Mouse (Mus musculus) kidney, adult 2 months (tissue): Measurements from ENCODE around the gene Tmc4. TPM values are rescaled to one million over a fixed set of nuclear protein-coding genes. Genes with fewer than 3 reads are reported as not detected.

Experiments used
- DNase-seq: peaks from one replicate; pipeline ENCODE4 v3.0.0; 2021
- H3K27ac ChIP-seq: fragments of 200-500 bp; 2 replicates; pipeline ENCODE4 v1.5.1; 2012; ENCODE audit warnings: low read depth, low read length, control low read depth, inconsistent platforms; ENCODE audit not compliant: insufficient read depth
- H3K27me3 ChIP-seq: fragments of 200-500 bp; replicated peaks from 2 replicates; pipeline ENCODE4 v1.6.1; 2012; ENCODE audit warnings: mild to moderate bottlenecking, moderate library complexity, low read length, inconsistent platforms; ENCODE audit not compliant: control insufficient read depth, insufficient read depth
- H3K36me3 ChIP-seq: fragments of 200-500 bp; 2 replicates; pipeline ENCODE4 v1.6.1; 2012; ENCODE audit warnings: mild to moderate bottlenecking, moderate library complexity, low read length, inconsistent platforms; ENCODE audit not compliant: control insufficient read depth, insufficient read depth
- H3K4me1 ChIP-seq: fragments of 200-500 bp; 2 replicates; pipeline ENCODE4 v1.6.1; 2011; ENCODE audit warnings: low read length; ENCODE audit not compliant: control insufficient read depth, insufficient read depth
- H3K4me3 ChIP-seq: fragments of 200-500 bp; 2 replicates; pipeline ENCODE4 v1.5.1; 2011; ENCODE audit warnings: mild to moderate bottlenecking, low read depth, low read length, control low read depth; ENCODE audit not compliant: insufficient read depth
- CTCF ChIP-seq: fragments of 200-500 bp; conservative IDR thresholded peaks from 2 replicates; pipeline ENCODE4 v1.5.1; 2011; ENCODE audit warnings: low read depth, mild to moderate bottlenecking, control low read depth, low read length, moderate library complexity, mixed read lengths; ENCODE audit not compliant: insufficient read depth, insufficient read length
- POLR2A ChIP-seq: fragments of 200-500 bp; IDR thresholded peaks from one replicate; pipeline ENCODE4 v1.6.1; 2011; ENCODE audit warnings: low read depth, low read length, control low read depth
- WGBS: fragments of 180-500 bp; shearing (Covaris S2); methylation state at CpG from one replicate; pipeline ENCODE4 v1.1.7; 2018; 5-methylcytosine and 5-hydroxymethylcytosine counted together
- polyA plus RNA-seq: library from polyadenylated mRNA; depleted of rRNA; stranded (reverse); fragments of >200 nt; gene quantifications from 2 replicates; pipeline ENCODE4 v1.2.3, GENCODE M21; 2012

Tmc4 gene
- polyA plus RNA-seq, 1 experiment, result 45.5 TPM

DNA sequence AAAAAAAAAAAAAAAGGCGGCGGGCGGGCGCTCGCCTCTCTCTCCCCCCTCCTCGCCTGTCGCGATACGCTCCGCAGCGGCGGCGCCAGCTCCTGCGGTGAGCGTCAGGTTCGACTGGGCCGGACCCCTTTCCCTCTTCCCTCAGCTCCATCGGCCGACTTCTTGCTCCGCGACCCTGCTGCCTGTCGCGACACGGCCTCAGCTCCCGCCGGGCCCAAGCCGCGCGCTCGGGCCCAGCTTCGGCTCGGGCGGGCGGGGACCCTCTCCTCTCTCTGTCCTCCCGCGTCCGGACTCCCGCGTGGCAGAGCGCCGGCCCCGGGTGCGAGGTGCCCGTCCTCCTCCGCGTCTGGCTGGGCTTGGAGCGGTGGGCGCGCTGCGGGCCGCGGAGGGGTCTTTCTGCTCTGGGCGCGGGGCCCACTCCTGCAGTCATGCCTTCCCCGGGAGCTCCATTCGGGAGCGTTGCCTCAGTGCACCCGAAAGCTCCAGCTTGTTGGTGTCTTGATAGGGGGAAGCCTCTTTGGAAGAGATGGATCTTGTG lies 31.8 kb downstream of the Tmc4 start:
- no peak for DNase-seq
- Histone ChIP-seq H3K4me1 (peaks cover 14% of the 10 kb centered on the region), H3K36me3 (no peaks in the 10 kb centered on the region), H3K27ac (peak overlapping the region; percentile 94), H3K27me3 (no peaks in the 10 kb centered on the region), H3K4me3 (peak overlapping the region; percentile 99)
- TF ChIP-seq CTCF (no peak), POLR2A (no peak)
- WGBS, result 1% methylated on average over 52 of the region's 58 CpGs

DNA sequence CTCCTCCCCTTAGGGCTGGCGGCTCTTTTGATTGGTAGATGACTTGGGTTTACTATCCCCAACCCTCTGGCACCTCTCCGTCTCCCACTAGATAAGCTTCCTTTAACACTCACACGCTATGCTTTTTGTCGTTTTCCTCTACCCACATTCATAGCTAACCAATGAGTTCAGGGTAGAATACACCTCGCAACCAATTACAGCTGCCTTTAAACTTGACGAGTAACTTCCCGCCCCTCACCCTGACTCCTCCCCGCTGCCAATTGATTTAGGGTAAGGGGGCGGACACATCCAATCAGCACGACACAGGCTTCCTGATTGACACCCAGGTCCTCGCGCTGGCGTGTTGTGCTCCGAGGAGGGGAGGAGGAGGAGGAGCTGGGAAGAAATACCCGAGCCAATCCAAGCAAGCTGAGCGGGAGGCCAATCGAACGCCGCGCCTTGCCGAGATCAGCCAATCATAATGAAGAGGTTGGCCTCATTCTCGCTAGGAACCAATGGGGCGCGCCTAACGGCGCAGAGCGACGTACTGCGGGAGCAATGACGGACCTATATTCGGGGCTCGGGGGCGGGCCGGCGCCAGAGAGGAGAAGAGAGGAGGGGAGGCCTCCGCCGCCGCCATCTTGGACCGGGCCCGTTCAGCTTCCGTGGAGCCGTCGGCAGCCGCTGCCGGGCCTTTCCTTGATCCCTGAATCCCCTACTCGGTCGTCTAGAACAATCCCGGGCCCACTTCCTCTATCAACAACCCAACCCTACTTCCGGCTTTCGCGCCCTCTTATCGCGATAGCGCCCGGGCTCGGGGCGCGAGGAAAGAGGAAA lies 32.5 kb downstream of the Tmc4 start, which contains the start of gene Cnot3:
TSS of gene Cnot3 (plus strand) at position 597 of the 816 bp plus-strand sequence.
- Histone ChIP-seq H3K4me3 (peak within 1 kb of the TSS; percentile 99), H3K27me3 (no peaks in the 10 kb centered on the region), H3K27ac (peak within 1 kb of the TSS; percentile 94), H3K36me3 (no peaks in the 10 kb centered on the region), H3K4me1 (peaks cover 14% of the 10 kb centered on the region)
- TF ChIP-seq POLR2A, result peak; percentile 32
- no peak for TF ChIP-seq CTCF
- peak; percentile 100 for DNase-seq
- 1% methylated on average over 58 of the region's 58 CpGs for WGBS

DNA sequence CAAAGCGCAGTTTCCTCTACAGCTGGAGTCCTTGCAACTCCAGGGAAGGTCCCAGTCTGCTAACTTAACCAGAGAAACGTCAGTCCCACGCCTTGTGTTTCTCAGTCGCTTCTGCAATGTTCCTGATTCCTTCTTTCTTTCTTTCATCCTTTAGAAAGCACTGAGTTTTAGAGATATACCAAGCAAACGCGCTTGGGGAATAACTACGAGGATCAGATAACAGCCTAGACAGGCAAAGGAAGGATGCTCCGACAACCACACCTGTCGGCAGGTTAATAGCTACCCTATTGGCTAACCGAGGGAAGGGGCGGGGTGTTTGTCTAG lies 33.0 kb downstream of the Tmc4 start:
- no peak overlapping the region for H3K27ac ChIP-seq
- TF ChIP-seq POLR2A, result no peak
- TF ChIP-seq CTCF, result no peak
- no peak for DNase-seq
- H3K4me1 ChIP-seq, result peaks cover 14% of the 10 kb centered on the region
- peak overlapping the region; percentile 23 for H3K4me3 ChIP-seq
- no peaks in the 10 kb centered on the region for H3K36me3 ChIP-seq
- no peaks in the 10 kb centered on the region for H3K27me3 ChIP-seq
- 2% methylated on average over 11 of the region's 11 CpGs for WGBS

DNA sequence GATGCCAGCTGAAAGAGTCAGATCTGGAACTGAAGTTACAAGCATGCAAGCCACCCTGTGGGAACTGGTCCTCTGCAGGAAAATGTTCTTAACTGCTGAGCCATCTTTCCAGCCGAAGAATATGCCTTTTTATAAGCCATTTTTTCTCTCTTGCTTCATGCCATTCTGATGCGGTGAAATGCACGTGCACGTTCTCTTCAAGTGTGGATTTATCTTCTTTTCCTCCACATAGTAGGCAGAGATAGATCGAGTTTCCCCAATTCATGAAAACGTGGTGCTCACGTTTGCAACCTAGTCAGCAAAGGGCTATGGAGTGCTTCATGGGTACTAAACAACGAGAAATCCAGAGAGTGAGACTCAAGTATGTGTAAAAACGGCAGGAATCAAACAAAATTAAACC lies 33.5 kb downstream of the Tmc4 start:
- no peak overlapping the region for H3K27ac ChIP-seq
- H3K4me3 ChIP-seq, result no peak overlapping the region
- H3K27me3 ChIP-seq, result no peaks in the 10 kb centered on the region
- no peak for DNase-seq
- H3K4me1 ChIP-seq, result peaks cover 14% of the 10 kb centered on the region
- TF ChIP-seq CTCF (no peak), POLR2A (no peak)
- no peaks in the 10 kb centered on the region for H3K36me3 ChIP-seq
- 13% methylated on average over 9 of the region's 9 CpGs for WGBS

DNA sequence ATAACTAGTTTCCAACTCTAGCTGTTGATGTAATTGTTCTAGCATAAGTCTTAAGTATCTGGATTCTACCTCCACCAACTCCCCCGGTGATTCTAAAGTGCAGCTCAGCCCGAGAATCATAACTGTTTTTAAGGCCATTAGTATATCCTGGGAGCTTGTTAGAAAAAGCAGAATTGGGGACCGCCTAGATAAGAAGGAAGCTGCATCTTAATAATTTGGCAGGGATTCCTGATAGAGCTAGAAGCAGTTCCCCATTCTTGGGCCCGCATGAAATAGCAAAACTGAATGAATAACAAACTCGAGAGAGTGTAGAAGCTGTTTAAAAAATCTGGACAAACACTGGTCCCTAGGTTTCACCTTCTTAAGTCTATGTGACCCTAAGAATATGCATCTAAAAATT lies 33.9 kb downstream of the Tmc4 start:
- Histone ChIP-seq H3K27ac (no peak overlapping the region), H3K36me3 (no peaks in the 10 kb centered on the region), H3K27me3 (no peaks in the 10 kb centered on the region), H3K4me1 (peaks cover 14% of the 10 kb centered on the region), H3K4me3 (no peak overlapping the region)
- no peak for DNase-seq
- 57% methylated on average over 5 of the region's 5 CpGs for WGBS
- TF ChIP-seq CTCF (no peak), POLR2A (no peak)

DNA sequence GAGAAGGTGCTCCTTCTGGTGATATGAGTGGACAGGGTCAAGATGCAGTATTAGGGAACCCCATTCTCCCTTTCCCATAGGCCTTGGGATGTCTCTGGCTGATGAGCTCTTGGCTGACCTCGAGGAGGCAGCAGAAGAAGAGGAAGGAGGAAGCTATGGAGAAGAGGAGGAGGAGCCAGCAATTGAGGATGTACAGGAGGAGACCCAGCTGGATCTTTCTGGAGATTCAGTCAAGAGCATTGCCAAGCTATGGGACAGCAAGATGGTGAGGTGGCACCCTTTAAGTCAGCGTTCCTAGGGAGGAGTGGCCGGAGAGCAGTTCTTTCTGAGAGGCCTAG lies 46.9 kb downstream of the Tmc4 start:
- DNase-seq, result no peak
- Histone ChIP-seq H3K27ac (no peak overlapping the region), H3K27me3 (no peaks in the 10 kb centered on the region), H3K36me3 (no peaks in the 10 kb centered on the region), H3K4me3 (peak overlapping the region; percentile 99), H3K4me1 (peaks cover 10% of the 10 kb centered on the region)
- WGBS, result 41% methylated on average over 3 of the region's 3 CpGs
- TF ChIP-seq CTCF, result no peak
- no peak for TF ChIP-seq POLR2A
